Mouse (Mus musculus) cerebellum, adult 18-20 months (tissue): ENCODE measurements around the gene Slc25a12.

ENCODE experiments used
- DNase-seq, 2 experiments: peaks; one replicate each; pipeline ENCODE4 v3.0.0; 2021

Gene Slc25a12

DNA sequence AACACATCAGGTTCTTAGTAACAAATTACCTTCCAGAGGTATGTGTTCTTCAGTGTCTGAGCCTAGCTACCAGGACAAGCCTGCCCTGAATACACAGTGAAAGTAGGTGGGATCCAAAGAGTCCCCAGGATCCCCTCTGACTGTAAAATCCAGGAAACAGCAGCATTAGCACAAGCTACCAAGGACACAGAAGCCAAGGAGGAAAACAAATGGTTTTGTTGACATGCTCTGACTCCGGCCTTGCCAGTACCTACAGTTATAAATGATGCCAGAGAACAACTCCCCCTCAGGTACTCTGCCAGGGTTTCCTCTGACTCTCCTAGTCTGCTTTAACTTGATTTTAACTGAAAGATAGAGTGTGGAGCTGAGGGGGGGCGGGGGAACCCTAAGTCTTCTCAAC is 18.0 kb downstream of the Slc25a12 start:
- no peak for DNase-seq

DNA sequence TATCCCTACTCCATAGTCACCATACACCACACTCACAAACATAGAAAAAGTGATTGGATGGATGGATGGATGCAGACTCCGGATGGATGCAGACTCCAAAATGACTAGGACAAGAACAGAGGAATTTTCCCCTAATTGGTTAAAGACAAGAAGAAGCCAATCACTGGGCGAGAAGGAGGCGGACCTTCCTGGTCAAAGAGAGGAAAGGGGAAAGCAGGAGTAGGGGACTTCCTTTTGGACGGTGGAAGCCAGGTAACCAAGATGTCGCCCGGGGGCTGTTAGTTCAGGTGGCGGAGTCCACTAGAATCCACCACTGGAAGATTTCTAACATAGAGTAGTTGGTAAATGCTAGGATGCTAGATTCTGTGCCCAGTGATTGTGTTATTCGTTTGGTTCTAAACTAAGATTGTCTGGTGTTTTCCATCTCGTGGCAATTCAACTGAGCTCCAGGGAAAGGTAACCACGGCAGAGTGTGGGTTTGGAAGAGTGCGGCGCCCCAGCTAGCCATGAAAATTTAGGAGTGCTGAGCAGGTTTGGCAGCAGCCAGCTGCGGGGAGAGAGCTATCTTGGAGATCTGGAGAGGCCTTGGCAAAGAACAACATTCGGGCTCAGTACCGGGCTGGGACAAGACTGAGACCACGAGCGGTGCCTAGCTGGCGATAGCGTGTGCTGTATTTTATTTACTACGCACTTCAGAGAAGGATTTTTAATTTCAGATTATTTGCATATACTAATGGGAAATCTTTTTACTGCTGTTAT is 19.6 kb downstream of the Slc25a12 start:
- DNase-seq: no peak

DNA sequence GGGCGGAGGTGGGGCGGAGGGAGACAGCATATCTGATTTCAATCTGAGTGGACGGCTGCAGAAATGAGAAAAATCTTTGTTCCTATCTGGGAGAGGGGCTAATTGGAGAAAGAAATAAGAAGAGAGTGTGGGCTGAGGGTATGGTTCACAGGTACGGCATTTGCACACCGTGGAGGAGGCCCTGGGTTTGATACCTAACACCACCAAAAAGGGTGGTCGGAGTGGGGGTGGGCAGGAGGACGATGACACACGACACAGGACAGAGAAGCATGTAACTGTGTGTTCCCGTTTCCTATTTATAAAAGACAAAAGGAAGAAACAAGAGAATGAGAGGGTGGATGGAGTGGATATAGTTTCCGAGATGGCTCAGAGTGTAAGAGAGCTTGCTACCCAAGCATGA is 20.4 kb downstream of the Slc25a12 start:
- no peak for DNase-seq

DNA sequence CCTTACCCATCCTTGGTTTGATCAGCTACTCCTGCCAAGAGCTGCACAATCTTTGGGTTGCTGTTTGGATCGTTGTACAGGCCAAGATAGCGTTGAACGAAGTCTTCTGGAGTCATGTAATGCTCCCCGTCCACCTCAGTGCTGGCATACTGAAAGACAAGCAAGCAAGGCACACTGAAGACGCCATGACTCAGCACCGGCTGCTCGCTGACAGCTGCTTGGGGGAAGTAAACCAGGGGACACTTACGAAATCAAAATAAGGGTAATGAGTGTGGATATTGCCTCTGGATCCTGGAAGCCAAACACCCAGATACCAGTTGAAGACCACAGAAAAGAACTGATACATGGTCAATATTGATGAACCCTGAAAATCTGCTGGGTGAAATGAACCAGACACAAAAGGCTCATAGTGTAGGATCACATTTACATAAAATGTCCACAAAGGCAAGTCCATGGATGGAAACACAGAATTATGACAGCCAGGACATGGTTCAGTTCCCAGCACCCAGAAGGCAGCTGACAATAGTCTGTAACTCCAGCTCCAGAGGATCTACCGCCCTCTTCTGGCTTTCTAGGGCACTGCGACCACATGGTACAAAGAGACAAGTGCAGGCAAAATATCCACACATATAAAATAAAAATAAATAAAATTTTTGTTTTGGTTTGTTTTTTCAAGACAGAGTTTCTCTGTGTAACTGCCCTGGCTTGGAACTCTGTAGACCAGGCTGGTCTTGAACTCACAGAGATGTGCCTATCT is 23.5 kb downstream of the Slc25a12 start:
- no peak for DNase-seq

DNA sequence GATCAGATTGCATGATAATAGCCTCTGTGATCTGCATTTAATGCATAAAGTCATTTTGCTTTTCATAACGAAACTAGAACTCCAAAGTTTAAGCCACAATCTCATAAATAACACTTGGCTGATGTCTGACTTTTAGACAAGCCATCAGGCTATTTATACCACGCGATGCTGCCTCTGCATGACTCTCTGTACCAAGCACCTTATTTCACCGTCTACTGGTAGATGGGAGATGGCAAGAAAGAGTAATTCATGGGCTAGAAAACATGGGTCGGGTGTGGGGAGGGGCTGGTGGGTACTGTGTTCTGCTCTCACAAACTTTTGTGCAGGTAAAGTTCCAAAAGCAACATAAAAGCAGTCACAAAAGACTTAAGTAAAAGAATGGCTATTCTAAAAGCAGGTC is 27.4 kb downstream of the Slc25a12 start:
- no peak for DNase-seq

DNA sequence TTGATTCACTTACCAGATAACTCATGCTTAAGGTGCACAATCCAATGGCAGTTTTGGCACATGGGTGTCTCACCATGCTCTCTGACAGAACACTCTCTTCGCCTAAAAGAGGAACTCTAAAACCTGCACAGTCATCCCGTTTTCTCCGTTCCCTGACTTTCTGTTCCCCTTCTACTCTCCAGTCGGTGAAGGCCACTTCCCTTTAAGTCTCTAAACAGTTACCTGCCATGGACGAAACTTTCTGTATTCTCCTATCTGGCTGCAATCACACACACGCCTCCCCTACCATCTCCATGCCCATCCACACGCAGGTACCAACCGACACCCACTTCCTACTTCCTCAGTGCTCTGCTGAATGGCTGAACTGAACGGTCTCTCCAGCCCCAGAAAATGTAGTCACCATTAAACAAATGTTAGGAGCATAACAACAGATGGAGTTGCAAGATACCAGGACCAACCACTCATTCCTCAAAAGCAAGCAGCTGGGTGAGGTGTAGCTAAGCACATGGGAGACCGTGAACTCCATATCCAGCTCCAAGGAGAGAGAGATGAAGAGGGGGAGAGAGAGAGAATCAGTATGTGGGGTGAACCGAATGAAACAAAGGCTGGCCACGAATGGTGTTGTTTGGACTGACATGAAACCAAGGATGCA is 29.3 kb downstream of the Slc25a12 start:
- DNase-seq: no peak

DNA sequence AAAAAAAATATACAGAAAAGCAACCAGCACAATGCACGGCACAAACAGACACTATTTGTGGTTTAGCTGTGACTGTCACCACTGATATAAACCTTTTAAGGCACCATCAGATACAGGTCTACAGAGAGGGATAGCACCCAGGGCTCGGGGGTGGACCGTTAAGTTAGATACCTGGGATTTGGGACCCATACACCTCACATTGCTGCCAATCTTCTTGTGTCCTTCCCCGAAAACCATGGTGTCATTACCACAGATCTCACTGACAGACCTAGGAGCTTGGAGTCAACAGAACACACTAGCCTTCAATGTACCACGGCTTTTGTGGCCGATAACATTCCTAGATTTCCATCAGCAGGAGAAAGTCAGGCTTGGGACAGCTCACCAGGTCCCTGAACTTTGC is 30.9 kb downstream of the Slc25a12 start:
- DNase-seq: no peak

DNA sequence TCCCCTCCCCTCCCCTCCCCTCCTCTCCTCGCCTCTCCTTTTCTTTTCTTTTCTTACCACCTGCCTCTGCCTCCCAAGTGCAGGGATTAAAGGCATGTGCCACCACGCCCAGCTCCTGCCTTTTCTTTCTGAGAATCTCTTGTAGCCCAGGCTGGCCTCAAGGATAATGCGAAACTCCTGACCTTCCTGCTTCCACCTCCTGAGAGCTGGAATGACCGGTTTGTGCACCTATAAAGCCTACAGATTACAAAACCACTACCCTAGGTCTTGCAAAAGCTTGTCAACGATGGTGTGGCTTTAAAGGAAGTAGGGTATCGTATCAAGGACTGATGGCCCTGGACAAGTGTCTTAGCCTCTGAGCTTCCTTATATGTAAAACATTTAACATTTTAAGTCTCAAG is 31.3 kb downstream of the Slc25a12 start:
- no peak for DNase-seq

DNA sequence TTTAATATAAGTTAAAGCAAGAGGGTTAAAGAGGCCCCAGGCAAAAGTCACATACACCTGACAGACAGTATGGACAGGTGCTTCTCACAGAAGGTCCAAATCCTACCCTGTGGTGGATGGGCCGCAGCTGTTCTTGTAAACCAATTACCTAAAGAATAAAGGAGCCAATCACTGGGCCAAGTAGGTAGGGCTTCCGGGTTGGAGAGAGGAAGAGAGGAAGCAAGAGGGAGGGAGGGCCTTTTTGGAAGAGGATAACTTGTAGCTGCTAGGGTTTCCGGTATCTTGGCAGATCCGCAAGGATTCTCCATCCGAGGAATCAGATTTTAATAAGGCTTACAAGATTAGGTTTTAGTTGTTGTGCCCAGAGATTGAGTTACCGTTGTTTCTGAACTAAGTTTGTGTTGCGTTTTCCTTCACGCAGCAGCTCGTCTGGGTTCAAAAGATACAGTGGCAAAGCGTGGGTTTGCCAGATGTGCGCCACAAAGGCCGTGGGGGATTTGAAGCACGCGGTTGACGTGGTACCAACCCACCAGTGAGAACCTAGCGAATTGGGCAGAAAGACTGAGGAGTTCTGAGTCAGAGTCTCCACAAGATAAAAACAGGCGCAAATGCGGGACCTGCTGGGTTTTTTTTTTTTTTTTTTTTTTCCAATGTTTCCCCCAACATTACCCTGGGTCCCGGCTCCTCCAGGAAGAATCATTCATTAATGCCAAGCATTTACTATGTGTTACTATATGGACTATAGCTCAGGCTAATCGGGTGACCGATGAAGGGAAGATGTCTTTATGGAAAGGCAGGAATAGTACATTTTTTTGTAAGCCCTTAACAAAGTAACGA is 33.3 kb downstream of the Slc25a12 start:
- no peak for DNase-seq

DNA sequence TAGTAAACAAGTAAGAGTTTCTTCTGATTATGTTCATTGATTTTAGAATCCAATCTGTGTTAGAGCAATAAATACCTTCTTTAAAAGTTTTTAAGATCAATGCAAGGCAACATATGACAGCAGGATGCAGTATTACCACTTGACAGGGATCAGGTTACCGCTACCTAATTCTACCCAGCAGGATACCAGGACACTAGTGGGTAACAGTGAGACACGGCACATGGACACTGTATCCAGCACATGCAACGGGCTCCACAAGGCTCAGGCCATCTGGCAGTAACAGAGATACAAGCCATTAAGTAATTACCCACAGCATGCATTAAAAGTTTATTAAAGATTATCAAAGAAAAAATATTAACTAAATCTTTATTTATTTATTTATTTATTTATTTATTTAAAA is 37.8 kb downstream of the Slc25a12 start:
- DNase-seq: peak in 1 of 2 experiments; percentile 32

DNA sequence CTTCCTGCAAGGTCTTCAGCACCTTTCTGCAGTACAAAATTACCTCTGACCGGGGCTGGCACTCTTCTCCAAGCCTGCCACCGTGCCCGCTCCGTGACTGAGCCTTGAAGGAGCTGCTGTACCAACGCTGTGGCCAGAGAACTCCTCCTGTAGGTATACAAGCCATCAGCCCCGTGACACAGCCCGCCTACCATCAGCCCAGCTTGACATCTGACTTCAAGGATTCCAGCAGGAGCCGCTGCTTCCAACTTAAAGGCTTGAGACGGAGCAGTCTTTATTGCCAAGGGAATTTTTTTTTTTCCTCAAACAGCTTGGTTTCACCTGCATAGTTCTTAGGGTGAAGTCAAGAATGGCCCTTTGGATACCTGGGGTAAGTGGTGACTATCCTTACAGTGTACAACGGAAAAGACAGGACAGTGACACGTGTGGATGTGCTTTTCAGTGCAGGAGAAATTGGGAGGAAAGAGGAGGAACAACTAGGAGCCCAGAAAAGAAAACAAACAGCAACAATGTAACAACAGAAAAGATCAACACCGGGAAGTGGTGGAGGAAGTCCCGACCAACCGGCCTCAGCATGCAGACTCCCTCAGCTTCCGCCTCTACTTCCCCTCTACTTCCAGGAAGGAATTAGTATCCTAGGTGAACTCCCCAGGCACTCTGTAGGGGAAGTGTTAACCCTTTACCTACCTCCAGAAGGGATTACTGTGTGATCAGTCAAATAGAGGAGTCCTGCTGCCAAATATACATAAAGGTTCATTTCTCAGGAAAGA is 39.0 kb downstream of the Slc25a12 start:
- no peak for DNase-seq

DNA sequence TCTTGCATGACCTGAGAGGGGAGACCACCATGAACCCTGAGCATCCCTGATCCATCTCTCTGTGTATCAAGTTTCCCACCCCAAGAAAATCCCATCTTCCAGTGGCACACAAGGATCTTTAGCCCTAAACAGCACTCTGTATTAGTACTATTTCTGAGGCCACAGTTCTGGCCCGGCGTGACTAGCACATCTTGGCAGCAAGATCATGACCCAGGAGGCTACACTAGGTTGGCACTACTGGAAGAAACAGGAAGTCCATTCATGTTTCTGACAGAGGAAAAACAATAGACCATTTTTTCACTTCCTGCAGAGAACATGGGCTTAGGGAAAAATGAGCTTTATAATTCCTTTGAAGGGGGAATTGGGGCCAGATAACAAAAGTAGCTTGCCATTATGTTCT is 39.8 kb downstream of the Slc25a12 start:
- no peak for DNase-seq

DNA sequence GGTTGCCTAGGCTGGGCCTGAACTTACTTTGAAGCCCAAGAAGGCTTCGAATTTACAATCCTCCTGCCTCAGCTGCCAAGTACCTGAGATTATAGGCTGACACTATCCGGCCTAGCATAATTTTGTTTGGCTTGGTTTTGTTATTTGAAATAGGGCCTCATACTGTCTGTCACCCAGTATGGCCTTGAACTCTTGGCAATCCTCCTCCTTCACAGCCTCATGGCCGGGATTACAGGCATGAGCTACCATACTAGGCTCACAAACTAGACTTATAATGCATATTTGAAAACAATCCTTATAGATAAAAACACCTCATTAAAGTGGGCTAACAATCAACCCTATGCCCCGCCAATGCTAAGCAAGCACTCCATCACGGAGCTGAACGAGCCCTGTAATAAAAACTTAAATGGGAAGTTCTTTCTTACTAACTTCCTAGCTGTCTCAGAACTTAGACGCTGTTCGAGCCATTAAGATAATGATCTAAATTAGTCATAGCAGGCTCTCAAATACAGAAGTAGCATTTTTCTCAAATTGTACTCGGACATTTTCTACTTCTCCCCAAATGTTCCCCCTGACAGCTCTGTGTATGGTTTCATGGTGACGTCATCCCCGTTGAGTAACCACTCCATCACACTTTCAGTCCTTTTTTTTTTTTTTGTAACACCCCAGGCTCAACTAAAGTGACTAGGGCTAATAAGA is 40.6 kb downstream of the Slc25a12 start:
- no peak for DNase-seq

DNA sequence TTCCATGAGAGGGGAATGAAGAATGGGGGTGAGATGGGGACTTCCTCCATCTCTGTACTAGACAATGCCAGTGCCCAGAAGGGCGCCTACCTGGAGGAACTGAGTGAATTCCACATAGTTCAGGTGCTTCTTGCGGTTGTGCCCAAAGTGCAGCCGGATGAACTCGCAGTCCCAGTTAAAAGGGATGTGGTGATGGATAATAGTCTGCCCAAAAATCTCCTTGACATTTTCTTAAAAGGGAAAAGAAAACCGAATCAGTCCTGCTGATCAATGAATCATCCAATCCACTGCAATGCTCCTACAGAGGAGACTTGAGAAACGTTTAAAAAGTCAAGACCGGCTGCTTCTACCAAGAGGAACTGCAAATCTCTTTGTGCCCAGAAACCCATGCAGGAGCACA is 43.7 kb downstream of the Slc25a12 start:
- DNase-seq: no peak

DNA sequence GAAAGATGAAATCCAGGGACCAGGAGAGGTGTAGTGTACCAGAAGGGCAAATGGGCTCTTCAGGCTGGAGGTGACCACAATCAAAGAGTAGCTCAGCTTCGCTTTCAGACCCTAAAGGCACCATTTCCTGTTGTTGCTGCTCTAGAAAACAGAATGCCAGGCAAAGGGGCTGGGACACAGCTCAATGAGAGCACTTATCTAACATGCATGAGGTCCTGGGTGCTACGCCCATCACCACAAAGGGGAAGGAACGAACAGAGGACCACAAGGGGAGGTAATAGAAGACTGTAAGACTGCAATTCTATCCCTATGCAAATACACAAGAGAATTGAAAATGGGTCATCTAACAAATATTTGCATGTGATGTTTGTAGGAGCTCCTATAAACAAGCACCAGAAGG is 46.1 kb downstream of the Slc25a12 start:
- no peak for DNase-seq

DNA sequence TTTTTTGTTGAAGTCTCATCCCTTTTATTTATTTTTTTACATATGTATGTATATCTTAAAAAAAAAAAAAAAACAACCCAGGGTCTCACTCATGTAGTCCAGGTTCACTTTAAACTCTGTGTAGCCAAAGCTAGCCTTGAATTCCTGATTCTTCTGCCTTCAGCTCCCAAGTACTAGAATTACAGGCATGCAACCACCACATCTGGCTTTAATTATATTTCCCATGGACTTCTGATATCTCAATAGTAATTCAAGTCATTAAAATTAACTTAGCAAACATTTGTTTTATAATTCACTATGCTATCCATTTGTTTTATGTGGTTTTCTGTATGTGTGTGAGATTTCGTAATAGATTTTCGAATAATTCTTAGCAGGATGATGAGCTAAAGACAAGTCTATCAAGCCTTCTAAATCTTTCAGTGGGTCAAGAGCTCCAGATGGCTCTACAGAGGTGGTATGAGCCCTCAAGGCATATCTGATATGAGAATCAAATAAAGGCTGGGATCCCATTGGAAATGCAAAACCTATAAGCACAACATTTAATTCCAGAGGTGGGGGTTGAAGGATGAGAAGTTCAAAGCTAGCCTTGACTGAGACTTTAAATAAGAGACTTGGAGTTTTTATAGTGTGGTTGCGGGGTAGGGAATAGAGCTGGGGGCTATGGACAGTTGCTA is 51.3 kb downstream of the Slc25a12 start:
- DNase-seq: no peak

DNA sequence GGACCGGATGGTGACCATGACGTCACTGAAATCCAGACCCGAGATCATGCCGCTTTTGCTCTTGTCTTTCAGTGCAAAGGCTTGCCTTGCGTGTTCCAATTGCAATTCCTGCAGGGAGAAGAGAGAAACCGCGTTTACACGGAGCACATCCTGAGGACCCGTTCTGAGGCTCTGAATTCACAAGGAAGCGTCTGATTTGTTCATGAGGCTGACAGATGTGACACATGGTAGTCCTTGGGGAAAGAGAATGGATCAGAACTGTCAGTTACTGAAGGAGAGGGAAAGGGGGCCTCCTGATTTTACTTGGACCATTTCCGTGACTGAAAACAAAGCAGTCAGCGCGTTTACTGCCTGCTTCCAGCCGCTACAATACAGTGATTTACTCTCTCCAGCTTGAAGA is 52.5 kb downstream of the Slc25a12 start:
- no peak for DNase-seq

DNA sequence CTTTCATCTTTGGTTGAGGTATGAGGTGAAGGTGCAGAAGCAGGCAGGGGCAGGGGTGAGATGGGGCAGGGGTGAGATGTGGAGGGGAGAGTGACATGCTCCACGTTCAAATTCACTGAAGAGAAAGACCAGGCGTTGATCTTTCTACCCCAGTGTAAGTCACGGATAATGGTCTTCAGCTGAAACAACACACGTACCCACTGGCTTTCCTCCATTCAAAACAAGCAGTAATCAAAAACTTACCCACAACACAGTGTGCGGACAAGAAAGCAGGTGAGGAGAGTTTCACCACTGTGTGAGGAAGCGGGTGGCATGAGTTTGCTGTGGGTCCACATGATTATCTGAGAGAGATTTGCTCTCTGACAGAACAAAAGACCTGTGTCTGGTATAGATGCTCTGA is 53.5 kb downstream of the Slc25a12 start:
- DNase-seq: no peak

DNA sequence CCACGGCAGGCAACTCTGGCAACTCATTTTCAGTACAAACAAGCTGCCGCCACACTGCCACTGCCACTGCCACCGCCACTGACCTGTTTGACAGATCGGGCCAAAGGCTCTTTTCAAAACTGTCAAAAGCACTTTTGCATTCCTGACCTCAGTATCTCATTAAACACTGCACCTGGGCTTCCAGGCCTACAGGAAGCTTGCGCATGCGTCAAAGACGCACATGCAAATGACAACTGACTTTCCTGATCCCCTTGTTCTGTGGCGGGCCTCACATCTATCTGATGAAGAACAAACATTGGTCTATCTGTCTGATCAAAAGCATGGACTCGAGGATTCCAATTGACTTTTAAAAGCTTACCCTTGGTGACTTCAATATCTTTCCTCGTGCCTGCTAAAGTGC is 55.5 kb downstream of the Slc25a12 start:
- no peak for DNase-seq

DNA sequence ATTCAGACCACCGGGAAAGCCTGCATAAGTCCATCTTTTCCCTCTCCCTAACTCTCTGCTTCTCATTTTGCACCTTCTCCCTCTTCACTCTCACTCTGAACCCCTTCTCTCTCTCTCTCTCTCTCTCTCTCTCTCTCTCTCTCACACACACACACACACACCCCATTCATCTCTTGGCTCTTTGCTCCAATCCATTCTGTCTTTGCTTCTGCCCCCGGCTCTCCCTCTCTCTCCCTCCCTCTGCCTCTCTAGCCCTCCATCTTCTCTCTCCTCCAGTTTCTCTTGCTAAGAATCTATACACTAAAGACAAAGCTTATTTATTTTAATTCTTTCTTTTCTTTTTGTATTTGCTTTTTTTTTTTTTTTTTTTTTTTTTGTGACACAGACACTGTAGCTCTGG is 57.8 kb downstream of the Slc25a12 start:
- no peak for DNase-seq

DNA sequence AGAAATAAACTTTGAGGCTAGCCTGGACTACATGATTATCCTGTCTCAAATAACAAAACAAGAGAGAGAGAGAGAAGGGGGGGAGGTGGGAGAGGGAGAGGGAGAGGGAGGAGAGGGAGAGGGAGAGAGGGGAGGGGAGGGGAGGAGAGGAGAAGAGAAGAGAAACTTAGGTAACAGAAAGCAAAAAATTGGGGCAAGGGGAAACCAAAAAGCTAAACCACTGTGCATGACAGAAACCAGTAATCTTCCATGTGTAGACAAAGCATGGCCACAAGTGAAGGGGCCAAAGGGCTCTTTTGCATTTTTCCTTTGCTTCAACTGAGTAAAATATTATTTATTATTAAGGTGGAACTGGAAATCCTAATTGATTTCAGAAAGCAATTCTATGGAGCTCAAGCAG is 61.2 kb downstream of the Slc25a12 start:
- no peak for DNase-seq
